Mouse (Mus musculus): Measurements from ENCODE around the gene Cdca7. TPM values are rescaled to one million over a fixed set of nuclear protein-coding genes. Genes with fewer than 3 reads are reported as not detected.

Gene Cdca7
- polyA plus RNA-seq, 1 experiment from 2014 or later = 280 TPM

DNA sequence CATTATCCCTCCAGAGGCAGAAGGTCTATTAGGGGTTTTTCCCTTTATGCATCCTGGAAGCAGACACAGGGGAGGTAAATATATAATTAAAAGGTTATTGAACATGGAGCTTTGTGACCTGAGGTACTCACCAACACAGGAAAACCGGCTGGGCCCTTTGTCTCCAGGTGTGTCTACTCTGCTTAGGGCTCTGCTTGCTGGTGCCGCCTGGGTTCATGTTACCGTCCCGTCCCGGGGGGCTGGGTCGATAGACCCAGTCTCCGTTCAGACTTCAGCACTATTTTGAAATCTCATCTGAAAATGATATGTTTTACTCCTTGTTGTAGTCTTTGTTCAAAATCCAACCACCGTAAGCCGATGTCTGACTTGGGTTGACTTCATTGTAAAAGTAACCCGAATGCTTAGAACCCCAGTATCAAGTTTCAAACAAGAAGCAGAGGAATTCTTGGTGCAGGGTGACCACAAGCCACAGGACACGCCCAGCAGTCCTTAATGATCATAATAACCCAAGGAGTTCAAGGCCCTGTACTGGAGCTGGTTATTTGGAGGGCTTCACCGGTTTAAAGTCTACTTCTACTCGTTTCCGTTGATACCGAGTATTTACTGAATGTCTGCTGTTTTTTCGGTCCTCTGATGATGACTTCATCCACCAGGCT, 4.4 kb upstream of the Cdca7 start:
- Histone ChIP-seq H3K36me3 (replicated peaks) (no peaks in the 10 kb centered on the region), H3K27me3 (ENCODE audit: poor library complexity, severe bottlenecking) (peaks cover 25% of the 10 kb centered on the region), H3K27ac (no peak overlapping the region), H3K9me3 (no peaks in the 10 kb centered on the region), H3K4me3 (no peak overlapping the region), H3K4me1 (peaks cover 32% of the 10 kb centered on the region)
- 76% methylated on average over 16 of the region's 16 CpGs for WGBS
- no peak for DNase-seq (ENCODE audit: extremely low spot score, low spot score)

DNA sequence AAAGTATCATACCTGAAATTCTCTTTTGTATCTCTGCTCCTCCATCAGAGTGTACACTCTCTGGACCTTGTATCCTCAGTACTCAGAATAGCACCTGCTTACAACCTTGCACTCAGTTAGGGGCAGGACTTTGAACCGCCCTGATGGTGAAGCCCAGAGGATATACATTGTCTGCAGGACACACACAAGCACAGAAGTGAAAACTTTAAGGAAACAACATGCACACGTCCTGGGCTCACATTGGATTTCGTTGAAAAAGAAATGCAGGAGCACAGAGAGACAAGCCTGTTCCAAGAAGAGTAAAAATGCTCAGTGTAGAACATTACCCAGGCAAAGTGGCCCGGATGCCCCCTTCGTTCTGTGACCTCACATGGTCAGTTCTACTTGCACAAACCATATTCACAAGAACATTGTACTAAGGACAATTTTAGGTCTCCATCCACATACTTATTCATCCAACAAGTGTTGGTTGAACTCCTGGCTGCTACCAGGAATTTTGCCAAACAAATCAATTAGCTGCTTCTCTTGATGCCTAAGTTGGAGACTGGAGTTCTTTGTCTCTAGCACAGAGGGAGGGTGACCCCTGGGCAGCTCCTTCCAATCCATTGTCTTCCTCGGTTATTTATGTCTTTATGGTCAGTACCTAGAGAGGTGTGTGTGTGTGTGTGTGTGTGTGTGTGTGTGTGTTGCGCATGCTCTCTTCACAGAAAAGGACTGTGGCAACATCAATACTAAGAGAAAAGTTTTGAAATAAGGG, 1.2 kb upstream of the Cdca7 start:
- peak overlapping the region; percentile 74 for H3K4me3 ChIP-seq
- H3K4me1 ChIP-seq = peaks cover 60% of the 10 kb centered on the region
- peaks cover 11% of the 10 kb centered on the region for H3K36me3 ChIP-seq (replicated peaks)
- H3K27me3 ChIP-seq (ENCODE audit: poor library complexity, severe bottlenecking) = peaks cover 25% of the 10 kb centered on the region
- H3K9me3 ChIP-seq = no peaks in the 10 kb centered on the region
- peak; percentile 37 for DNase-seq (ENCODE audit: extremely low spot score, low spot score)
- peak overlapping the region; percentile 99 for H3K27ac ChIP-seq
- 21% methylated on average over 7 of the region's 7 CpGs for WGBS

DNA sequence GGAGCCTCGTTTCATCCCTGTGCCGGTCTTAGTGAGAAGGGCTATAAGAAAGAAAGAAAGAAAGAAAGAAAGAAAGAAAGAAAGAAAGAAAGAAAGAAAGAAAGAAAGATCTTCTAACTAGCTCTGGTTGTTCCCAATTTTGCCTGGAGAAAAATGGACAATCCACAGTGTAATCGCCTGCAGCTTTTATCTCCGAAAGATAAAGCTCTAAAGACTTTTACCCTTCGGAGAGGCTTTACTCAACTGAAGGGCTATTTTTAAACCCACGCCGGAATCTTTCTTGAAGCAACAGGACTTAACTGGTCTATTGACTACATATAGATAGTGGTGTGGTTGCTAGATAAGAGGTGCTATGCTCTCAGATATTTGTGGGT, 549 bp upstream of the Cdca7 start:
- no peaks in the 10 kb centered on the region for H3K9me3 ChIP-seq
- 1% methylated on average over 7 of the region's 7 CpGs for WGBS
- no peak for DNase-seq (ENCODE audit: extremely low spot score, low spot score)
- H3K4me3 ChIP-seq = peak overlapping the region; percentile 74
- peaks cover 66% of the 10 kb centered on the region for H3K4me1 ChIP-seq
- peak overlapping the region; percentile 99 for H3K27ac ChIP-seq
- peaks cover 25% of the 10 kb centered on the region for H3K27me3 ChIP-seq (ENCODE audit: poor library complexity, severe bottlenecking)
- peaks cover 18% of the 10 kb centered on the region for H3K36me3 ChIP-seq (replicated peaks)

DNA sequence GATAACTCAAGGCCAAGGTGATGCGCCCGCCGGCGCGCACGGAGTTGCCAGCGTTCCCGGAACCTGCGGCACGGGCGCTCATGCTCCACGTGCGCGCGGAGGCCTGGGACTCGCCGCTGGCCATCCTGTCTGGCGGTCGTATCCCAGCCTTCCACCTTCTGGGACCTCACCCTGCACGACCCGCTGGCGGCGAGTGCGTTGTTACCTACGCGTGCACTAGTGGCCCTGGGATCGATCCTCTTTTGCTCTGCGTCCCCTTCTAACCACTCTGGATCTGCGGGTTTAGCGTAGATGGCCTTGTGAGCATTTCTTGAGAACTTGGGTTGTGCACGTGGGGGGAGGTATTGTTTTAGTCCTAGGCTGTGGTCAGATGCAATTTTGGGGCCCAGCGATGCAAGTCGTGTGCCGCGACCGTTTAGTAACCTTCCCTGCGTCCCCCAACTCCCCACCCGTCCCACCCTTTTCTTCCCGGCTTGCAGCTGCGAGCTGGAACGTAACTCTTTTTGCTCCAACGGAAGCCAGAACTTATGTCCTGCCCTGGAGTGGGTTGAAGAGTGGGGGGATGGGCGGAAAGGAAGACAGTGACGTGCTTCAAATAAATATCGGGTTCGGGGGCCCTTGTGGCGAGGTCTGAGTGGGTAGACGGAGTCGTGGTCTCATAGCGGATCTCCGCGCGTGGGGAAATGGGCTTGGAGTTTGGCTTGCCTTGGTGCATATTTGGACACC, 690 bp downstream of the Cdca7 start:
- peaks cover 25% of the 10 kb centered on the region for H3K27me3 ChIP-seq (ENCODE audit: poor library complexity, severe bottlenecking)
- H3K36me3 ChIP-seq (replicated peaks) = peaks cover 31% of the 10 kb centered on the region
- peak; percentile 67 for DNase-seq (ENCODE audit: extremely low spot score, low spot score)
- H3K4me1 ChIP-seq = peaks cover 66% of the 10 kb centered on the region
- H3K27ac ChIP-seq = peak overlapping the region; percentile 99
- WGBS = under 1% methylated on average over 53 of the region's 53 CpGs
- H3K9me3 ChIP-seq = no peaks in the 10 kb centered on the region
- H3K4me3 ChIP-seq = peak overlapping the region; percentile 74

DNA sequence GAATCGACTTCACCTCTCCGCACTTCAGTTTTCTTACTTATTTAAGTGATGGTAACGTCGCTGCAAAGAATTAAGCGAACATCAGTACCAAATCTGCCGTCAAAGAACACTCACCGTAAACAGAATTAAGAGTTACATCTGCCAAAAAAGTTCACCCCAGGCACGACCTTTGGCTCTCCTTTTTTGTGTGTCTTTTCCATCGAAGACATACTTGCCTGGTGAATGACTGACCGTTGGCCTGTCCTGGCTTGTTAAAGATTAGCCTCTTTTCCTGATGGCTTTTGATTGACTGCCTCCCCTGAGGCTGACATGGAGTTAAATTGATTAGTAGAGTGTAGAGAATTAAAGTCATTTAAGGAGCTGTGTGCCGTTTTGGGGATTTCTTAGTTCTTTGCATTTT, 1.3 kb downstream of the Cdca7 start:
- no peak for DNase-seq (ENCODE audit: extremely low spot score, low spot score)
- WGBS = 3% methylated on average over 11 of the region's 11 CpGs
- peak overlapping the region; percentile 99 for H3K27ac ChIP-seq

DNA sequence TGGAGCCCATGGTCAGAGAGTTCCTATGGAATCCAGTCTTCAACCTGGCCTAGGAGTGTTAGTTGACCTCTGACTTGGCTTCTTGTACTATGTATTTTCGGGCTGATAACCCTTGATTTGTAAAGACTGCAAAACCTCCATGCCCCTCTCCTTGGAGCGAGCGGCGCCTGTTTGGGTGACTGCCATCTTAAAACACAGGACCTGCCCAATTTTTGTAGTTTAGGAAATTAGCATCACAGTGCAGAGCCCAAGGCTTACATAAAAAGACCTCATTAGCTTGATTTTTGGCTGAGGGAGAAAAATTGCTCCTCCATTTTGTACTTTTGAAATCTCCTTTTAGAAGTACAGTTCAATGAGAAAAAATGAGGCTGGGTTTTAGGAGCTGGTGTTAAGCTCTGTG, 2.2 kb downstream of the Cdca7 start:
- no peaks in the 10 kb centered on the region for H3K9me3 ChIP-seq
- DNase-seq (ENCODE audit: extremely low spot score, low spot score) = no peak
- WGBS = 79% methylated on average over 4 of the region's 4 CpGs
- H3K4me3 ChIP-seq = peak overlapping the region; percentile 74
- no peak overlapping the region for H3K27ac ChIP-seq
- peaks cover 46% of the 10 kb centered on the region for H3K36me3 ChIP-seq (replicated peaks)
- H3K27me3 ChIP-seq (ENCODE audit: poor library complexity, severe bottlenecking) = peaks cover 16% of the 10 kb centered on the region
- peaks cover 61% of the 10 kb centered on the region for H3K4me1 ChIP-seq

More for the DNA sequence above, 1.3 kb downstream of the Cdca7 start:
- peak overlapping the region; percentile 74 for H3K4me3 ChIP-seq
- H3K4me1 ChIP-seq = peaks cover 65% of the 10 kb centered on the region
- H3K27me3 ChIP-seq (ENCODE audit: poor library complexity, severe bottlenecking) = peaks cover 25% of the 10 kb centered on the region
- H3K9me3 ChIP-seq = no peaks in the 10 kb centered on the region
- H3K36me3 ChIP-seq (replicated peaks) = peaks cover 37% of the 10 kb centered on the region

DNA sequence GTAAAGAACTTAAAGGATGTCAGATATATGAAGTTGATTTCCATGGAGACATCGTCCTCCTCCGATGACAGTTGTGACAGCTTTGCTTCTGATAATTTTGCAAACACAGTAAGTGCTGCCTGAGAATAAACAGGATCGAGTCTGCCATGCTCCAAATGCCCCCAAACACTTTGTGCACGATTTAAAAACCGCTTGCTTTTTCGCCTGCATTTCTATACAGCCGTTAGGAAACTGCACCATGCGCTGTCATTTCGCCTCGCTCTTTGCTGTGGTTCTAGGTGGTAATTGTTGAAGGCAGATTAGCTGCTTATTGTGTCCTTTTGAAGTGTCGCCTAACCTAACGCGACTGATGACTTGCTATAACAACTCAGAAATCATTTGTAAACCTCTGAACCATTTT, 3.0 kb downstream of the Cdca7 start:
- no peaks in the 10 kb centered on the region for H3K9me3 ChIP-seq
- H3K4me3 ChIP-seq = peak overlapping the region; percentile 74
- no peak overlapping the region for H3K27ac ChIP-seq
- DNase-seq (ENCODE audit: extremely low spot score, low spot score) = no peak
- H3K36me3 ChIP-seq (replicated peaks) = peaks cover 54% of the 10 kb centered on the region
- WGBS = 68% methylated on average over 13 of the region's 13 CpGs
- H3K4me1 ChIP-seq = peaks cover 54% of the 10 kb centered on the region
- H3K27me3 ChIP-seq (ENCODE audit: poor library complexity, severe bottlenecking) = peaks cover 9% of the 10 kb centered on the region

DNA sequence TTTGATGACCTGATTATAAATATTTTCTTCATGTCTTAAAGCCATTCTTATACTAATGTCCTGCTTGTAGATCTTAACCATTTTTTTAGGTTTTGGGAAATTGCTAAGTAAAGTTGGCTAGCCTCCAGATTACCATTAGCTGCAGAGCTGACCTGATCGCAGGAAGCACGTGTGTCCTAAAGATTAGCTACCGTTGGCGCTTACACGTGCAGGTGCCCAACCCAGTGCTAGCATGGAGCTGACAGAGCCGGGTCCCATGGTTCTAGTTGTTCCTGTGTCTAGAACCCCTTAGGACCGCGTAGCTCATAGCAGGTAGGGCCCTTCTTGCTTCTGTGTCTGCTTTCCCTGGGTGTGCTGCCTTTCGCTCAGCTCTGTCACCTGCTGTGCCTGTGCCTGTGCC, 3.9 kb downstream of the Cdca7 start:
- DNase-seq (ENCODE audit: extremely low spot score, low spot score) = no peak
- H3K36me3 ChIP-seq (replicated peaks) = peaks cover 63% of the 10 kb centered on the region
- 94% methylated on average over 9 of the region's 9 CpGs for WGBS

DNA sequence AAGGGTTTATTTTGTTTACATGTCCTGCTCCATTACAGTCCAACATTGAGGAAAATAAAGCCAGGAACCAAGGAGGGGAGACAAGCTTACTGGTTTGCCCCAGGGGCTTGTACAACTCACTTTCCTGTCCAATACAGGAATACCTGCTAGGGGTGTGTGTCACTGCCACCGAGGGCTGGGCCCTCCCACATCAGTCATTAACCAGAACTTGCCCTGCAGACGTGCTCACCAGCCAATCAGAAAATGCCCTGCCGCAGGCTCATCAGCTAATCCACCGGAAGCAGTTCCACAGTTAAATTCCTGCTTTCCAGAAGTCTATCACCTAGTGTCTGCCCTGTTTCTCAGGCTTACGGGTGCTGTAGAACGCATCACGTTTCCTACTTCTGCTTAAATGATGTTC, 15.7 kb downstream of the Cdca7 start:
- H3K36me3 ChIP-seq (replicated peaks) = peaks cover 12% of the 10 kb centered on the region
- no peaks in the 10 kb centered on the region for H3K9me3 ChIP-seq
- H3K27me3 ChIP-seq (ENCODE audit: poor library complexity, severe bottlenecking) = peaks cover 3% of the 10 kb centered on the region
- H3K4me1 ChIP-seq = peaks cover 6% of the 10 kb centered on the region
- H3K27ac ChIP-seq = no peak overlapping the region
- WGBS = 59% methylated on average over 7 of the region's 7 CpGs
- no peak overlapping the region for H3K4me3 ChIP-seq
- DNase-seq (ENCODE audit: extremely low spot score, low spot score) = no peak

More for the DNA sequence above, 3.9 kb downstream of the Cdca7 start:
- H3K4me1 ChIP-seq = peaks cover 45% of the 10 kb centered on the region
- no peak overlapping the region for H3K27ac ChIP-seq
- no peak overlapping the region for H3K4me3 ChIP-seq
- no peaks in the 10 kb centered on the region for H3K9me3 ChIP-seq
- peaks cover under 1% of the 10 kb centered on the region; the same call in 1 of the 2 replicates for H3K27me3 ChIP-seq (ENCODE audit: poor library complexity, severe bottlenecking)

DNA sequence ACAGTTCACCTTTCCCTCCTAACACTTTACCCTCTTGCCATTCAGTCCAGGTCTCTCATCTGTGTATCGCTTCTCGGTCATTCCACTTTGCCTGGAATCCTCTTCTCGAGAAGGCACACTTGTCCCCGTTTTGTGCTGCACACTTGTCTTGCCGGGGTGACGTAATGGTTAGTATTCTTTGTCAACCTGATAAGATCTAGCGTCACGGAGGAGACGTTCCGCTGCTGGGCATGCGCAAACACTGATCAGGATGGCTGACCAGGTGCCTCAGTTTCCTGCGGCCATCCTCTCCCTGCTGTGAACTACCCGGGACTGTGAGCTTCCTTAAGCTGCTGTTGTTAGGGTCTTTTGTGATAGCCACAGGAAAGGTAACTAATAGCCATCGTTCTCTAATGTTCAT, 17.1 kb downstream of the Cdca7 start:
- Histone ChIP-seq H3K4me3 (no peak overlapping the region), H3K9me3 (no peaks in the 10 kb centered on the region), H3K27ac (no peak overlapping the region), H3K4me1 (peaks cover 6% of the 10 kb centered on the region), H3K36me3 (replicated peaks) (no peaks in the 10 kb centered on the region), H3K27me3 (ENCODE audit: poor library complexity, severe bottlenecking) (peaks cover 17% of the 10 kb centered on the region)
- 58% methylated on average over 14 of the region's 14 CpGs for WGBS
- DNase-seq (ENCODE audit: extremely low spot score, low spot score) = no peak

DNA sequence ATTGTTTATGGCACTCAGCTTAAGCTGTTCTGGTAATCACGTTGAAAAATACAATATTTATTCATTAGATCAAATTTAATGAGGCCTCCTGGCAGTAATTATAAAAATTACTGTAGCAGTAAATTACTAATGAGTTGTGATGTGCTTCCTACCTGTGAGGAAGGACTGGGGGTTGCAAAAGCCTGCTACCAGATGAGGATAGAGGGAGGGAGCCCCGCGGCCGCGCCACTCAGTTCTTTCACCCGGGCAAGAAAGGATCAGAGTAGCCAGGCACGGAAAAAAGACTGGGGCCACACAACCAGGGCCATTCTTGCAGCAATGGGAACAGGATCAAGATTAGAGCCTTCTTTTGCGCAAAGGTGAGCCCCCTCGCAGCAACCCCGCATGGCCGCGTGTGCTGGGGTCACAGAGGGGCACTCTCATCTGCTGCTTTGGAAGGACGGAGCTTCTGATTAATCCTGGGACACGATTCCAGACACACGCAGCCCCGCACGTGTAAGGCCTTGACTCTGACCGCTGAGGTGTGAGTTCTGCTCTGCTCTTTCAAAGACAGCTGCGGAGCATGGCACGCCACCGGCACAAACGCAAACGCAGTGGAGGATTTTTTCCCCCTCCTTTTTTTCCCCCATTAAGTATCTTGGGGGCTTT, 23.2 kb downstream of the Cdca7 start:
- no peaks in the 10 kb centered on the region for H3K9me3 ChIP-seq
- H3K27ac ChIP-seq = peak overlapping the region; percentile 69
- H3K4me3 ChIP-seq = peak overlapping the region; percentile 36
- DNase-seq (ENCODE audit: extremely low spot score, low spot score) = peak; percentile 44
- WGBS = 2% methylated on average over 23 of the region's 23 CpGs
- H3K4me1 ChIP-seq = peaks cover 32% of the 10 kb centered on the region
- H3K36me3 ChIP-seq (replicated peaks) = no peaks in the 10 kb centered on the region
- H3K27me3 ChIP-seq (ENCODE audit: poor library complexity, severe bottlenecking) = peaks cover 77% of the 10 kb centered on the region

DNA sequence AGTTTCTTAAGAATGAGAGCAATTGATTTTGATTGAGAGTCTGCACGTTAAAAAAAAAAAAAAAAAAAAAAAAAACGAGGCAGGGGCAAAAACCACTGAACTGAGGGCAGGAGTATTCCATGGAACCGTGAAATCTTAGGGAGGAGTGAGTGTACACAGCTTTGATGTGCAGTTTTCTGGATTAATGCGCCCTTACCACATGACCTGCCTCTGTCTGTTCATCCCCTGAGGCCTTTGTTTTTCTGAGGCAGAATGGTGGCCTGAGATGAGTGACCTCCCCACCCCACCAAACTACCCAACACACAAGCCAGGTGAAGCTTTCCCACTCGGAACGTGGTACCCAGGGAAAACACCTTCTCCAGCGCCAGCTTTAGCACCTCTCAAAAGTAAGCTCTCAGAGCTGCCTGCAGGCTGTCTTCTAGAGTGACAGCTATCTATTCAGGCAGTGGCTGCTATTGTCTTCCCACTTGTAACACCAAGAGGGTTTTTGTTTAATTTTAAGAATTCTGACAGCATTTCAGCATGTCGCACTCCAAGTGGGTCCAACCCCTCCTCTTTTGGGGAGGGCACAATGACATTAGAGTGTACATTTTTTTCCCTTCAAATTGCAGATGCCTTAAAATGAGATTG, 23.9 kb downstream of the Cdca7 start:
- Histone ChIP-seq H3K27ac (no peak overlapping the region), H3K9me3 (no peaks in the 10 kb centered on the region), H3K36me3 (replicated peaks) (no peaks in the 10 kb centered on the region), H3K27me3 (ENCODE audit: poor library complexity, severe bottlenecking) (peaks cover 78% of the 10 kb centered on the region), H3K4me3 (peak overlapping the region; percentile 36), H3K4me1 (peaks cover 33% of the 10 kb centered on the region)
- 12% methylated on average over 8 of the region's 8 CpGs for WGBS
- no peak for DNase-seq (ENCODE audit: extremely low spot score, low spot score)

Data from forebrain, embryonic 10.5 days (tissue).